8 mouse cellular contexts compared by ENCODE assay signal in genomic region chr2:174331282-174332030, GRCm38 (mm10). TPM values are rescaled to one million over a fixed set of nuclear protein-coding genes. Genes with fewer than 3 reads are reported as not detected.
DNase-seq lines count a peak whose midpoint lies in the region; ATAC-seq and TF ChIP-seq lines count a peak whose summit lies in the region.

No protein-coding gene starts in this region.

- peak overlapping the region; percentile 99 for H3K9ac ChIP-seq in lung, postnatal 0 days (replicated peaks; ENCODE audit: low read depth)
- H3K9ac ChIP-seq in embryonic facial prominence, embryonic 13.5 days, result peak overlapping the region; percentile 100
- peak overlapping the region; percentile 94 for H3K9ac ChIP-seq in intestine, postnatal 0 days (ENCODE audit: low read depth, low read length)
- H3K9ac ChIP-seq in neural tube, embryonic 15.5 days (replicated peaks), result peak overlapping the region; percentile 100

- WGBS in lung, postnatal 0 days, result 7% methylated on average over 12 of the region's 12 CpGs
- 16% methylated on average over 12 of the region's 12 CpGs for WGBS in embryonic facial prominence, embryonic 13.5 days
- 17% methylated on average over 12 of the region's 12 CpGs for WGBS in intestine, postnatal 0 days
- 21% methylated on average over 12 of the region's 12 CpGs for WGBS in neural tube, embryonic 15.5 days

- TF ChIP-seq EP300 in lung, postnatal 0 days (IDR thresholded peaks at IDR 0.05), result no peak

- peak overlapping the region; percentile 98 for H3K27ac ChIP-seq in lung, postnatal 0 days (ENCODE audit: low read length)
- peak overlapping the region; percentile 99 for H3K27ac ChIP-seq in embryonic facial prominence, embryonic 13.5 days
- peak overlapping the region; percentile 98 for H3K27ac ChIP-seq in intestine, postnatal 0 days (ENCODE audit: low read depth, low read length)
- H3K27ac ChIP-seq in neural tube, embryonic 15.5 days (replicated peaks), result peak overlapping the region; percentile 99

- peak overlapping the region; percentile 100 for H3K4me3 ChIP-seq in lung, postnatal 0 days (ENCODE audit: low read depth, low read length)
- peak overlapping the region; percentile 83 for H3K4me3 ChIP-seq in embryonic facial prominence, embryonic 13.5 days
- peak overlapping the region; percentile 95 for H3K4me3 ChIP-seq in intestine, postnatal 0 days (ENCODE audit: low read depth, low read length)
- H3K4me3 ChIP-seq in neural tube, embryonic 15.5 days (replicated peaks), result peak overlapping the region; percentile 96

- no peaks in the 10 kb centered on the region for H3K27me3 ChIP-seq in lung, postnatal 0 days (replicated peaks; ENCODE audit: insufficient read depth, low read length)
- H3K27me3 ChIP-seq in embryonic facial prominence, embryonic 13.5 days, result no peaks in the 10 kb centered on the region
- no peaks in the 10 kb centered on the region for H3K27me3 ChIP-seq in intestine, postnatal 0 days (replicated peaks; ENCODE audit: control insufficient read depth, insufficient read depth, low read length)
- no peaks in the 10 kb centered on the region for H3K27me3 ChIP-seq in neural tube, embryonic 15.5 days (replicated peaks)

- H3K36me3 ChIP-seq in lung, postnatal 0 days (ENCODE audit: insufficient read depth, low read length), result no peaks in the 10 kb centered on the region
- H3K36me3 ChIP-seq in embryonic facial prominence, embryonic 13.5 days, result peaks cover 12% of the 10 kb centered on the region; the same call in 1 of the 2 replicates
- 0 out of 2 replicates have a peak, but pooled peaks cover 7% of the 10 kb centered on the region for H3K36me3 ChIP-seq in intestine, postnatal 0 days (ENCODE audit: control insufficient read depth, insufficient read depth)
- H3K36me3 ChIP-seq in neural tube, embryonic 15.5 days, result no peaks in the 10 kb centered on the region

- peak; percentile 67 for DNase-seq in lung, postnatal 0 days (ENCODE audit: low spot score)
- no peak for DNase-seq in lung, postnatal 25 days (ENCODE audit: low spot score)
- no peak for DNase-seq in frontal cortex, postnatal 25 days (ENCODE audit: low spot score in 2 of 2)
- DNase-seq in layer of hippocampus, adult 9-11 months, result no peak
- no peak for DNase-seq in ovary, postnatal 10 days (ENCODE audit: low spot score)

- peaks cover 33% of the 10 kb centered on the region; the same call in 1 of the 2 replicates for H3K4me1 ChIP-seq in lung, postnatal 0 days (ENCODE audit: insufficient read depth, low read depth, low read length)
- H3K4me1 ChIP-seq in embryonic facial prominence, embryonic 13.5 days, result peaks cover 48% of the 10 kb centered on the region
- H3K4me1 ChIP-seq in intestine, postnatal 0 days (replicated peaks; ENCODE audit: control insufficient read depth, insufficient read depth, low read length), result peaks cover 7% of the 10 kb centered on the region; the same call in 1 of the 2 replicates
- peaks cover 68% of the 10 kb centered on the region for H3K4me1 ChIP-seq in neural tube, embryonic 15.5 days

- ATAC-seq in lung, postnatal 0 days, result no peak
- ATAC-seq in embryonic facial prominence, embryonic 13.5 days (ENCODE audit: insufficient number of reproducible peaks, insufficient read depth, low FRiP score, low TSS enrichment, low read depth), result no peak
- ATAC-seq in intestine, postnatal 0 days, result no peak
- ATAC-seq in neural tube, embryonic 15.5 days (ENCODE audit: low FRiP score), result no peak

- peak overlapping the region; percentile 69 for H3K4me2 ChIP-seq in lung, postnatal 0 days (replicated peaks; ENCODE audit: low read depth, low read length)
- H3K4me2 ChIP-seq in embryonic facial prominence, embryonic 13.5 days, result peak overlapping the region; percentile 72
- H3K4me2 ChIP-seq in intestine, postnatal 0 days (replicated peaks; ENCODE audit: low read depth), result peak overlapping the region; percentile 94
- H3K4me2 ChIP-seq in neural tube, embryonic 15.5 days, result peak overlapping the region; percentile 78

- peaks cover 3% of the 10 kb centered on the region; the same call in 1 of the 2 replicates for H3K9me3 ChIP-seq in lung, postnatal 0 days (ENCODE audit: low read length)
- H3K9me3 ChIP-seq in embryonic facial prominence, embryonic 13.5 days, result peaks cover 3% of the 10 kb centered on the region; the same call in 1 of the 2 replicates
- no peaks in the 10 kb centered on the region for H3K9me3 ChIP-seq in intestine, postnatal 0 days (ENCODE audit: control insufficient read depth)
- no peaks in the 10 kb centered on the region for H3K9me3 ChIP-seq in neural tube, embryonic 15.5 days (replicated peaks)

- TF ChIP-seq CTCF in lung, postnatal 0 days (IDR thresholded peaks at IDR 0.05), result no peak
- no peak for TF ChIP-seq CTCF in intestine, postnatal 0 days (IDR thresholded peaks at IDR 0.05; ENCODE audit: low read depth)

RNA-seq across cellular contexts. Expression of gene Gm20721, which starts 15.1 kb away (rescaled TPM):
- 4.8 and 9.6 TPM in 2 replicates for polyA plus RNA-seq in lung, postnatal 0 days (2015; fragmentation: Nextera tagmentation; extraction: Ambion mirVana)
- polyA plus RNA-seq in embryonic facial prominence, embryonic 13.5 days (2015; fragmentation: Nextera tagmentation; extraction: Ambion mirVana), result 17.1 and 20.3 TPM in 2 replicates
- 2.7 and 3.5 TPM in 2 replicates for polyA plus RNA-seq in intestine, postnatal 0 days (2015; fragmentation: Nextera tagmentation; extraction: Ambion mirVana)
- polyA plus RNA-seq in neural tube, embryonic 15.5 days (2015; fragmentation: Nextera tagmentation; extraction: Ambion mirVana), result 17.0 and 19.8 TPM in 2 replicates

RNA-seq across cellular contexts. Expression of gene Gnas, which starts 47.3 kb away (rescaled TPM):
- polyA plus RNA-seq in lung, postnatal 0 days (2015; fragmentation: Nextera tagmentation; extraction: Ambion mirVana), result 1,238 and 1,252 TPM in 2 replicates
- polyA plus RNA-seq in embryonic facial prominence, embryonic 13.5 days (2015; fragmentation: Nextera tagmentation; extraction: Ambion mirVana), result 1,664 and 1,723 TPM in 2 replicates
- polyA plus RNA-seq in intestine, postnatal 0 days (2015; fragmentation: Nextera tagmentation; extraction: Ambion mirVana), result 686 and 705 TPM in 2 replicates
- 1,725 and 1,770 TPM in 2 replicates for polyA plus RNA-seq in neural tube, embryonic 15.5 days (2015; fragmentation: Nextera tagmentation; extraction: Ambion mirVana)
